Mouse (Mus musculus) cerebellum, adult 11-12 months (tissue): Measurements from ENCODE around the gene Fastk.
A peak's percentile ranks its signal among the peaks of the same experiment; 100 is the strongest.

Source experiments
- DNase-seq: peaks from one replicate; pipeline ENCODE4 v3.0.0; 2022

Gene Fastk

DNA sequence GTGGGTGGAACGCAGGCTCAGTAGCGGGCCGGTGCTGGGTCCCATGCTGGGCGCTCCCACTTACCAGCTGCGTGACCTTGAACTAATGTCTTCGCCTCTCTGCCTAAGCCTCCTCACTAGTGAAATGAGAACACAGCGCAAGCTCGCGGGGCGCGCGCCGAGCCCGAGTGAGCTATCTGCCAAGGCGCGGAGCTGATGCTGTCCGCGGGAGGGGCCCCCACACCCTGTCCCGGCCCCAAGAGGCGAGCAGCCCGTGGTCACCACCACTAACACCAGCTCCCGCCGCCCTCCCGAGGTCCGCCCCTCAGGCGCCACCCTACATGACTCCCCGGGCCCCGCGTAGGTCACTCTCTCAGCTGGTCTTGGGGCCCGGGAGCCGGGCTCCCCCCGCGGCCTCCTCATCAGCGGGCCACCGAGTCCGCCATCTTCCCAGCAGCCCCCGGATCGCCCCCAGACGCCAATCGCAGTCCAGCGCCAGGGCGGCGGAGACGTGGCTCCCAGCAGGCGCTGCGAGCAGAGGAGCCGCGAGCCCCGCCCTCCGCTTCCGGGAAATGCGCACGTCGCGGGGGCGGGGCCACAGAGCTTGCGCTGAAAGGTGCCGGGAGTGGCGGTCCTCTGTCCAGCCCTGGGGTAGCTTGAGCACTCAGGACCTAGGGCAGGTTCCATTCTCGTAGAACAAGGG, at the start of gene Fastk:
Gene Fastk, minus strand, starts transcription at position 542 of the 682 bp plus-strand sequence.
- DNase-seq: peak; percentile 95

DNA sequence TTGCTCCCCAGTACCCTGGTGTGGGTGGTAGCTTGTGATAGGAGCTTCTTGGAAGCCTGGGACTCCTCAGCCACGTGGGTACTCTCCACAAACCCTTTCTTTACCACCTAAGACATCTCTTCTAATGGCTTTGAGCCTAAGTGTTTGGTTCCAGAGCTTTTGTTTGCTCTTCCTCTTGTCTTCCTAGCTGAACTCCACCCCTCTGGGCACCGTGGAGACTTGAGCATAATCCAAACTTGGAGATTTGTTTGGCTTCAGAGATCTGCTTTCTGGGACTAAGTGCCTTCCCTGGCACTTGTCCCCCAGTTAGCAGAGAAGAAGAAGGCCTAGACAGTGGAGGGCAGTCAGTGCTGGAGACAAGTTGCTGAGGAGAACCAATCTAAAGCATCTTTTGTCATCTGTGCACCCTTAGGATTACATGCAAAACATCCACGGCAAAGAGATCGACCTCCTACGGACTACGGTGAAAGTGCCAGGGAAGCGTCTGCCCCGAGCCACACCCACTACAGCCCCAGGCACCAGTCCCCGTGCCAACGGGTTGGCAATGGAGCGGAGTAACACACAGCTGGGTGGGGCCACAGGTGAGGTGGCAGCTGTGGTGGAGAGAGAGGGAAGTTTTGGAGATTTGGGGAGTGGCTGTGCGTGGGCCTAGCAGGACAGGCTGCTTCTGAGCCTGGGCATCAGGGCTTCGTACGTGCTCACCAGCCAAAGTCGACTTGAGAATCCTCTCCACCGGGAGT, 47.6 kb upstream of the Fastk start:
- peak; percentile 8 for DNase-seq

DNA sequence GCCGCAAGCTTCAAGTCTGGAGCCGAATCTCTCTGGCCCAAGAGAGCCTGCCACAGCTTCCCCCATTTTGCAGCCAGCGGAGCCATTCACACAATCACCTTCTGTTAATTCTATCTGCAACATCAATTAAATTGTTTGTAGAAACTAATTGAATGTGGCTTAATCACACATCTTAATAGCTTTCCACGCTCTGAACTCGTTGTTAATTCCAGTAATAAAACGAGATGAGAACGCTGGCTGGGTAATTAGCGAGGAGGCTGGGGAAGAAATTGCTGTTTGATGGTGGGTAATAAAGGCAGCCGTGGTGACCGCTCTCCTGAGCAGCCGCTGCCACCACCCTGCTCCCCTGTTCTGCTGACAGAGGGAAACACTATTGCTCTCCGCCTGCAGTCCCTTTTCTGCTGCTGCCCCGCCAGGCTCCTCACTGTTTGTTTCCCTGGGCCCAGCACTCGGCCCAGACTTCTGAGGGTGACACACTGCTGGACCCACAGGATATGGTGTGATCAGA, 45.4 kb upstream of the Fastk start:
- DNase-seq: no peak

DNA sequence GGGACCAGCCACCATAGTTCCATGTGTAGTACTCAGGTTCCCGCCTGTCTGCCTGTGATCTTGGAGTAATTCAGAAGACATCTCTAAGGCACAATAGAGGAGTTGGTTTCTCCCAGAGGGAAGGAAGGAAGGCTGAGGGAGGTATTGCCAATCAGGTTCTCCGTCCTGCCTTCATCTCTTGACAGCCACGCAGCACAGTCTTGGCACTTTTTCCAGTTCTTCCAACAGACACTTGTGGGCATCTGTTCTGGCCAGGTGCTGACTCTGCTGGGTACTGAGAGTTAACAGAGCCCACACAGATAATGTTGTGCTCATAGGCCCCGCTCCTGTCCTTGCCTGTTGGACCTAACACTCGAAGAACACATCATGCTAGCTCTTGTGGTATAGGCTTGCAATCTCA, 41.7 kb upstream of the Fastk start:
- DNase-seq: no peak

DNA sequence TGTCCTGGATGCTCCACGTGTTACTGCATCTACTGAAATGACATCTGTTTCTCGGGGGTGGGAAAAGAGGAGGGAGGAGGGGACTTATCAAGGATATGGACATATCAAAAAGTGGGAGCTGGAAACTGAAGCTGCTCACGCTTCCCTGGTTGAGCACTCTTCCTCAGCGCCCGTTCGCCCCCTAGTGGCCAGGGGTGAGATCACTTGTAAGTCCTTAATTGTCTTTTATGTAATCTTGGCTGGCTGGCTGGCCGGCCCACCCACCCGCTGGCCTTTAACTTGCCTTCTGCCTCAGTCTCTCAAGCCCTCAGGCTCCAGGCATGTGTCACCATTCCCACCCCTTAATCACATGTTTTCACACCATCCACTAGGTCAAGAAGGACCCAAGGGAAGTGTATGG, 41.0 kb upstream of the Fastk start:
- peak; percentile 86 for DNase-seq

DNA sequence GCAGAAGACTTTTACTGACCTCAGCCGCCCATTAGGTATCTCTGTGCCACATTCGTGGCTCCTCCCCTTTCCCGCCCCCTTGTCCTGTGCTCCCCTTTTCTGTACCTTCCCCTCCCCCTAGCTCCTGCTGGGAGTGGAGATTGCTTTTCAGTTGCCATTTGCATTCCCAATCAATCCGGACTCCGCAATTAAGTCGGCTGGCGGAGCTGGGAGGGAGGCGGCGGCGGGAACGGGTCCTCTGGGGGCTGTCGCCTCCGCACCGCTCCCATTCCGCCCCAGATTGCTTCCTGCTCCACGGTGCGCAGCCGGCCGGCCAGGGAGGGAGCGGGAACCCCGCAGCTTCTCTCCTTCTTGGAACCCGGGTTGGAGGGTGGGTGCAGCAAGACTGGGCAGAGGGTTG, 39.9 kb upstream of the Fastk start:
- no peak for DNase-seq

DNA sequence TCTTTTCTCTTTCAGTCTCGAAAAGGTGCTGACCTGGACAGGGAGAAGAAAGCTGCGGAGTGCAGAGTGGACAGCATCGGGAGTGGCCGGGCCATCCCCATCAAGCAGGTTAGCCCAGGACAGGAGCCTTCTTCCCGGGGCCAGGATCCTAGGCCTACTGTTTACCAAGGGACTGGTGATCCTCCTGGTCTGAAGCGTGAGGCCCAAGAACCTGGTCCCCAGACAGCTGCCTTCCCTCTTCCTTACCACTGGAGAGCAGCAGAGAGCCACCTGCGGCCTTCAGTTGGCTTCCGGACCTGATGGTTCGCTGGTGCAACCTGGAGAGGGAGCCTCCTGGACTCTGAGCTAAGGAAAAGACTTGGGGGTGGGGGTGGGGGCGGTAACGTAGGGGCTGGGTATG, 38.2 kb upstream of the Fastk start:
- peak; percentile 77 for DNase-seq

DNA sequence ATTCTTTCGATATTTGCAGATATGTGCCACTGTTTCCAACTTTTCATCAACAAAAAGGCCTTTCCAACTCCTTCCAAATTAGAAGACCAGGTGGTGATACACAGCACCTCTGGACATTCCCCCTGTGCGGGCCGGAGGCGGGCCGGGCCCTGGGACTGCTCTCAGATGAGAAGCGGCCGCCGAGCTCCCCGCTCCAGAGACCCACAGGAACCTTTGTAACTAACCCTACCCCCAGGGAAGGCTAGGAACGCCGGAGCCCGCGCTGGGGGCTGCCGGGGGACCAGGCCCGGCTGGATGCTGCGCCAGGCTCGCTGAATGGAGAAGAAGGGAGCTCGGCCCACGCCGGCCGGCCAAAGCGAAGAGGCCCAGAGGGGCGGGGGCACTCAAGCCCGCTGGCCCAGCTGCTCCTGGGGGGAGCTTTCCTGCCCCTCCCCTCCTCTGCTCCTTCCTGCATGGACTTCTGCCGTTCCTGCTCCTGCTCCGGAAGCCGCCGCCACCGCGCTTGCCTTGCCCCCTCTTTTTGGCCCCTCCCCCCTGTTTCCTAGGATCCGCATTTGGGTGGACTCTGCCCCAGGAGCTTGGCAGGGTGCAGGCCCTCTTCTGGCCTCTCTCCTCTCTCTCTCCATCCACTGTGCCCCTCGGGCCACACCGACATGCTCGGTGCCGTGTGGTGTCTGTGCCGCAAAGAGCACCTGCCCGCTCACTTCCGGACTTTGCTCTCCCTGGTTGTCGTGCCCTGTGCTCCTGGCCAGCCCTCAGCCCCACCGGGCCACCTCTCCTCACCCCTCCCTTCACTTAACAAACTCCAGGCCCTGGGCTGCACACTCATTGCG, 37.4 kb upstream of the Fastk start:
- DNase-seq: no peak

DNA sequence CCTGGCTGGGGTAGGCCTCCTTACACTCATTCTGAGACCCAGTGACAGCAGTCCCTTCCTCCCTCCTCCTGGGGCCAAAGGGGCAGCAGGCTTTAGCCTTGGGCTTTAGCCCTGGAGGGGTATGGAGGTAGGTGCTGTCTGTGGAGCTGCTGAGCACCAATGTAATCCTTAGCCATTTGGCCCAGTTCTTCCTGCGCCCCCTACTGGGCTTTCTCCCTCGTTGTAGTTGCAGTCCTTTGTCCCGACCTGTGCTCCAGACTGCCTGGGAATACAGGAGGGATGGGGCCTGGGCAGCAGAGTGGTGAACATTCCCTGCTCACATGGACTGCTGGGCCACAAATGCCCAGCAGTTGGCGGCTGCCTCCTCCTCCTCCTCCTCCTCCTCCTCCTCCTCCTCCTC, 36.6 kb upstream of the Fastk start:
- peak; percentile 74 for DNase-seq

DNA sequence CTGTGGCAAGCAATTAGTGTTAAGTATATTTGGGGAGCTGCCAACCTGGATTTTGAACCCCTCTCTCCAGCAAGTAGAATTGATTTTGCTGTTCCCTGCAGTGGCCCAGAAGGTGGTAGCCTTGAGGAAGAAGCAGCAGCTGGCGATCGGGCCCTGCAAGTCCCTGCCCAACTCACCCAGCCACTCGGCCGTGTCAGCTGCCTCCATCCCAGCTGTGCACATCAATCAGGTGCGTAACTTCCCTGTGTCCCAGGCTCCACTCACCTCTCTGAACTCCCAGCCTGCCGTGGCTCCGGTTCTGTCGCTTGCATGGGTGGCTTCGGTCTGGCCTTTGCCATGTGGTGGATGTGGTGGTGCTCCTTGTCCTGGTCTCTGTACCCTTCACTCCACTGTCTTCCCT, 32.8 kb upstream of the Fastk start:
- DNase-seq: no peak

DNA sequence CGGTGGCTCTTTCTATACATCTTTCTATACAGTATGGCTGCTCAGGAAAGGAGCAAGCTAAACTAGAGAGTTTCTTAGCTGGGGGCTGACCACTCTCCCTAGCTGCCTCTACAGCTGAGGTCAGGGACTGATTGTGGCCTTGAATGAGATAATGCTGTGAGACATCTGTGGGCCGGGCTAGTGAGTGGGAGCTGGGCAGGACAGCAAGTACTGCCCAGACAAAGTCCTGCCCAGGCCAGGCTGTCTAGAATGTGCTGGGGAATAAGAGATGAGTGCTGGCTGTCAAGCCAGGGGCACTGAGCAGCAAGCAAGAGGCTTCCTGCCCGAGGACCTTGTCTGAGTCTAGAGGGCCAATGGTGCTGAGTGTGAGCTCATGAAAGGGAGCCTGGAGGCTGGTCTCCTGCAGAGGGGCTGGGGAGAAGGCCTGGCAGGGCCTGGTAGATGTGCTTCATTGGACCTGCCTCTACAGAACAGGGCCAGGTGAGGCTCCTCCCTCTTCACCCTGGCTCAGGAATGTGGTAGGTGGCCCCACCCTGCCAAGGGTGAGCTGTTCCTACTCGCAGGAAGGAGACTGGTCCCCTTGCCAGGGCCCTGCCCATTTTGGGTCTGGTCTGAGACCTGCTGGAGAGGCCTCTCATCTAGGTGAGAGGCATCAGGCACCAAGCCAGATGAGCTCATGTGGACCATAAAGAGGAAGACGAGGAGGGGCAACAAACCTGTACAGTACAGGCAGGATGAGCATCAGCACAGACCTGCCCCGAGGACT, 30.6 kb upstream of the Fastk start:
- peak; percentile 74 for DNase-seq

DNA sequence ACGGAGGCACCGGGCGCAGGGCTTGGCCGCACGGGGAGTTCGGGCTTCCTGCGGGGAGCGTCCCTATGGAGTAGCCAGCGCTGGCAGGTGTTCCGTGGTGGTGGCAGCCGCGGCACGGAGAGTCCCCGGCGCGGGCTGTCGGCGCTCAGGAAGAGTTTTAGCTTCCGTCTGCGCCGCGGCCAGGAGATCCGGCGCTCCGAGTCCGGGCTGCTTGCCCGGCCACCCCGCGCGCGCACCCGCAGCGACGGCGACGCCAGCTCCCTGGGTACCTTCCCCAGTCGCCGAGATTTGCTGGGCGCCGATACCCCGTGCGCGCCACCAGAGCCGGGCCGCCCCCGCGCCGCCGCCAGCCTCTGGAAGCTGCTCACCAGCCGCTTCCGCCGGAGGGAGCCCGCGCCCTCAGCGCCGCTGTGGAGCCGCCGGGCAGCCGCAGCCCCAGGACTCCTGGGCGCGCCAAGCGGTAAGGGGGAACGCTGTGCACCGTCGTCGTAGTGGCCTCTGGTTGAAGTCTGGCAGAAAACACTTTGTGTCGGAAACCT, 29.7 kb upstream of the Fastk start:
- no peak for DNase-seq

DNA sequence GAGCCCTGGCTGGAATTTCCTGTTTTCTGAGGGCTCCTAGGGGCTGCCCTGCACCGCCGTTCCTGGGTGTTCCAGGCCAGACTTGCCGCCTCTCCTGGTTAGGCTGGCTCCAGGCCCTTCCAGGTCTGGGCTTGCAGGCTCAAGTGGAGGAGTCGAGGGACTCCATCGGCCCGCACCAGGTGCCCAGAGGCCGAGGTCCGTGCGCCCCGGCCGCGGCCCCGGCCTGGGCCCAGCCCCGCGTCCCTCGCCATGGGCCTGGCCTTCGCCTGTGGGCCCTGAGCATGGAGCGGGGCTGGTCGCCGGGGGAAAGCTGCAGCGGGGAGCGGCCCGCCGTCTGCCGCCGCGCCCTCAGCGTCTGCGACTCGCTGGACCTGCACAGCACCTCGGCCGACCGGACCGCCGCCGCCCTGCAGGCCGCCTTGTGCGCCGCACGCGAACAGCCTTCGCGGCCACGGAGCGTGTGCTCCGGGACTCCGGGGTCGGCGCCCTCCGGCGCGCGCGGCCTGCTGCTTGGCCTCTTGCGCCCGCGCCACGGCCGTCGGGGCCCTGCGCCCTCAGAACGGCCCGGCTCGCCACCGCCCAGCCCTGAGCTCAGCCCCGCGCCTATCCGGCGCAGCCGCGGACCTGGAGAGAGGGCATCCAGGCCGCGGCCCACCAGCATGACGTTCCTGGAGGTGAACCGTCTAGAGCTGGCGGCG, 29.1 kb upstream of the Fastk start:
- peak; percentile 39 for DNase-seq

DNA sequence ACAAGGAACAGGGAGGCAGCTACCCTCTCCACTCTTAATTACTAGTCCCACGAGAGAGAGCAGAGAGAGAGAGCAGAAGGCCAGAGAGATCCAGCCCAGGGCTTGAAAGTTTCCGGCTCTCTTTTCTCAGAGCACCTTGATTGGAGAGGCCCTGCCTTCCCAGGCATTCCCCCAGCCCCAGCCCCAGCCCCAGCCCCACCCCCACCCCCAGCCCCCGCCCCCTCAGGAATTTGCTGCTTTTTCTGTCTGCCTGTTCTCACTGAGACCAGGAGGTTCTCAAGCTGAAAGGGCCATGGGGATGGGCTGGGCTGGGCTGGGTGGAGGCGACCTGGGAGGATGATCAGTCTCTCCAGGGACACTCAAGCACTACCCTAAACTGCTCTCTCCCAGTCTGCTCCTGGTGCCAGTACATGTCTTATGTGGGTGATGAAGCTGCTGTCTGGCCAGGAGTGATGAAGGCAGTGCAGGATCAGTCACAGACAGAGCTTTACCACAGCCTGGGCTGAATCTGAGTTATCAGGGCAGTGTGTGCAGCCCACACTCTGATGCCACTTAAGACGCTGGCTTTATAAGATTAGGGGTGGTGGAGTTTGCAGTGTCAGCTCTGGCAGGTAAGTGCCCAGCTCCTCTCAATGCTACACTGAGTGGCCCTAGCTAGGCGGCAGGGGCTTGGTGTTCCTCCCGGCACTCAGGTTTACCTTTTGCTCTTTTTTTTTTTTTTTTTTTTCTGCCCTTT, 28.0 kb upstream of the Fastk start:
- DNase-seq: no peak

DNA sequence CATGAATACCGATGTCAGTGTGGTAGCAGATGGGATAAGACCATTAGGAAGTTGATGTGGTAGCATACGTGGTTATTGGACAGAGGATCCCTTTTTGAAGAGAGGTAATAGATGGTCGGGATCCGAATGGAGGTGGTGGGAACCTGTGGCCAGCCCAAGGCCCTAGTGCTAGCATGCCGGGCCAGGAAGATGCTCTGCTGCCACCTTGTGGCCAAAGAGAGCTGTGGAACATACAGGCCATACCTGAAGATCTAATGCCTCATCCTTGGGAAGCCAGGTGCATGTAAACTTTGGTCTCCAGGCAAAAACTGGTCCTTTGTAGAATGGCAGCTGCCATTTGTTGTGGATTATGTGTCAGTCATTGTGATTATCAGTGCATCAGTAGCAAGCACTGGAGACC, 25.5 kb upstream of the Fastk start:
- peak; percentile 78 for DNase-seq

DNA sequence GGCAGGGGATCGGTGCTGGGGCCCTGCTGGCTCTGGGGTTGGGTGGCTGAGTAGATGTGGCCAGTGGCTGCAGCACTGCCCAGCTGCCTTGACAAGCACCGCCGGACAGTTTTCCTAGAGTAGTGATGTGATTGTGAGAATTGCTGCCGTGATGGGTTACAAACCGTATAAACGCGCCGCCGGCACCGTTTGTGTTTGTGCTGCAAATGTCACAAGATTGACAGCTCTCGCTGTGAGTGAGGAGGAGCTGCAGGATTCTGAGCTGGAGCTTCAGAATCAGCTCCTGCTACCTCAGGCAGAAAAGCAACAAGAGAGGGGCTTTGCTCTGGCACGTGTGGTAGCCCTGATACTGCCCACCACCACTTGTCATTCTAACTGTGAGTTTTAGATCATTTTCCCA, 21.7 kb upstream of the Fastk start:
- DNase-seq: no peak

DNA sequence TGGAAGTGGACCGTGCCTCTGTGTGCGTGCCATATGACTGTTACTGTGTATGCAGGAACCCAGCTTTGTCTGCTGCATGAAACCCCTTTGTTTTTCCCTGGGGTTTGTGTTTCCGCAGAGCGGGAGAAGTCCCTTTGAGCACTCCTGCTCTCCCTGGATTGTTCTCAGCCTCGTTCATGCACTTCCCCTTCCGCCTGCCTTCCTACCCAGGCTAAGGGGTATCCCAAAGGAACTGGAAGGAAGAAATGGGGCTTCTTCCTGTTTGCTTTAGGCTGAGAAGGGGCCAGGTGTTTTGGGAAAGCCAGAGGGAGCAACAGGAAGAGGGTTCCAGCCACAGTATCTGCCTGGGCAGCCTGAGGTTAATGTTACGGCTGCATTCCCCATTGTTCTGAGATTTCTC, 10.5 kb upstream of the Fastk start:
- no peak for DNase-seq

DNA sequence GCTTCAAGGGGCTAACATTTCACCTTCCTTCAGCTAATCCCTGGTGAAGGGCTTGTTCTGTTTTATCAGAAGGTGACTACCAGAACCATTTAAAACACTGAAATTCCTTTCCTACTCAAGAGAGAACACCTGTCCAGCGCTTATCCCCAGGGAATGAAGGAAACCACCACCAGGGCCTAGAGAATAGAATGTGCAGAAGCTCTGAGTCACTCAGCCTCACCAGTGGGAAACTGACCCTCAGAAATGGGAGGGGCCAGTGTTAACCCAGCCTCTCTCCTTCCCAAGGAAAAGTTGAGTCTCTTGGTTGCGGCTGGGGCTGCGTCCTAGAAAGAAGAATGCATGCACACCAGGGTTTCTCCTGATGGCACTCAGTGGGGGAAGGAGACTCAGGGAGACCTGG, 10.0 kb upstream of the Fastk start:
- no peak for DNase-seq

DNA sequence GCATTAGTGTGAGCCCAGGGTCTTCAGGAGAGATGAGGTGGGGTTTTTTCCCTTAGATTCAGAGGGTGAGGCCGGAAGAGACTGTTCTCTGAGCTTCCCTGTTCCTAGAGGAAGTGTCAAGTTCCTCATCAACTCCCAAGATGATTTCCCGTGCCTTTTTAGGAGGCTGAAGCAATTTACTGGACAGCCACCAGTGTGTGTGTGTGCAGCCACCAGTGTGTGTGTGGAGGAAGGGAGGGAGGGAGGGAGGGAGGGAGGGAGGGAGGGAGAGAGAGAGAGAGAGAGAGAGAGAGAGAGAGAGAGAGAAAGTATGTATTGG, 8.9 kb upstream of the Fastk start:
- no peak for DNase-seq

DNA sequence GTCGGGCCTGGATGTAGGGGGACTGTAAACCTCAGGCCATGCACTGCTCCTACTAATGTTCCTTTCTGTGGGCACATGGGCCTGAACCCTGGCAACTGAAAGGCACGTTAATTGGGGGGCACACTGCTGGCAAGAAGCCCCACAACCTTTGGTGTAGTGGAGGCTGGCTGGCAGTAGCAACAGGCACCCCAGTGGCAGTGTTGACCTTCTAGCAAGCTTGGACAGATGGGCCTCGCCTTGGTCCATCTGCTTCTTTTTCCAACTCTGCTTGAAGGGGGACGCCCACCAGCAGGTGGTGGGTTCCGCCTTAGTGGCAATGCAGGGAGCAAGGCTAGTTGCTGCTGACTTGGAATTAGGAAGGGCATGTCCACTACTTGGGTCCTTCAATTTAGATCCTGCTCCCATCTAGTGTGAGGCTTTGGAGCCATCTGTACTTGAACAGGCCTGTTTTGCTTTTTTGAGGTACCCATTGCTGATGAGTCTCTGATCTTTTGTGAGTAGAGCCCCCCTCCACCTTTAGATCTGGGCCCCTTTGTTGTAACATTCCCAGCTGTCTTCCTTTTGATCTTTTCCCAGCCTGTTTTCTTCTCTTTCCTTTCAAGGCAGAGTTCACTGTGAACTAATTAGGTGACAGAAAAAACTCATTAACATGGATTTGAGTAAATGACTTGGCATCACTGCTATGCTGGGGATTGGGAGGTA, 8.3 kb upstream of the Fastk start:
- DNase-seq: peak; percentile 91
